Mouse (Mus musculus) hindbrain, embryonic 13.5 days (tissue): ENCODE data around the gene Gsg1. TPM values are rescaled to one million over a fixed set of nuclear protein-coding genes. Genes with fewer than 3 reads are reported as not detected.

Experiments used
- ATAC-seq: fragments of 200-750 bp; cut with Nextera tagmentation; 2 replicates; pipeline ENCODE4 v1.8.0; 2017; ENCODE audit warnings: moderate TSS enrichment; ENCODE audit not compliant: low FRiP score
- H3K27ac ChIP-seq: fragments of 300-500 bp; sonication (generic); 2 replicates; pipeline ENCODE4 v1.5.1; 2015; ENCODE audit warnings: inconsistent platforms, mild to moderate bottlenecking, moderate library complexity
- H3K27me3 ChIP-seq: fragments of 300-500 bp; sonication (generic); 2 replicates; pipeline ENCODE4 v1.6.1; 2015; ENCODE audit warnings: mild to moderate bottlenecking, inconsistent platforms
- H3K36me3 ChIP-seq: fragments of 300-500 bp; sonication (generic); 2 replicates; pipeline ENCODE4 v1.6.1; 2015; ENCODE audit warnings: mild to moderate bottlenecking, inconsistent platforms
- H3K4me1 ChIP-seq: fragments of 300-500 bp; sonication (generic); replicated peaks from 2 replicates; pipeline ENCODE4 v1.6.1; 2015; ENCODE audit warnings: inconsistent platforms
- H3K4me2 ChIP-seq: fragments of 300-500 bp; sonication (generic); 2 replicates; pipeline ENCODE4 v1.6.1; 2015; ENCODE audit warnings: inconsistent platforms, mild to moderate bottlenecking, moderate library complexity
- H3K4me3 ChIP-seq: fragments of 300-500 bp; sonication (generic); 2 replicates; pipeline ENCODE4 v1.5.1; 2015; ENCODE audit warnings: mild to moderate bottlenecking, inconsistent platforms
- H3K9ac ChIP-seq: fragments of 300-500 bp; sonication (generic); 2 replicates; pipeline ENCODE4 v1.6.1; 2015; ENCODE audit warnings: mild to moderate bottlenecking, inconsistent platforms
- H3K9me3 ChIP-seq: fragments of 300-500 bp; sonication (generic); 2 replicates; pipeline ENCODE4 v1.6.1; 2016; ENCODE audit warnings: inconsistent platforms
- WGBS: fragments of 180-500 bp; shearing (Covaris S2); methylation state at CpG from one replicate; pipeline ENCODE4 v1.1.7; 2015; 5-methylcytosine and 5-hydroxymethylcytosine counted together
- polyA plus RNA-seq: library from polyadenylated mRNA; unstranded; fragments of >200 nt; fragmentation: Nextera tagmentation; extraction: Ambion mirVana; gene quantifications from 2 replicates; pipeline ENCODE4 v1.2.1, GENCODE M21; 2015

The Gsg1 gene
- polyA plus RNA-seq, 1 experiment from 2014 or later: 0.32 TPM

DNA sequence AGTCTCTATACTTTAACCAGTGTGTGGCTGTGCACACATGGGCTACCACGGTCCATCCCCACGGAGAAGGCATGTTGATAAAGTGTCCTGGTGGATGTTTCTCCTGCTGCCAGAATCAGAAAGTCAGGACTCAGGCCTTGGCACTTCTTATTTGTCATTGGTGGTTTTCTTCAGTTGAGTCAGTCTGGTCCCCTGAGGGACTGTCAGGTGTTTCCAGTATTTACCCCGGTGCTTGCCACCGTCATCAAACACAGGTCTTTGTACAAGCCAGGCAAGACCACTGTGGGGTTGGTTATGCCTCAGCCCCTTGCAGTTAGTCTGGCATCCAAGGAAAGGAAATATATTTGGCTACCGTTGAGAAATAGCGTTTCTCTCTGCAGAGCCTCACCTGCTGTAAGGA is 23.6 kb downstream of the Gsg1 start:
- WGBS: 93% methylated on average over 6 of the region's 6 CpGs
- Histone ChIP-seq H3K4me2 (no peak overlapping the region), H3K27me3 (no peaks in the 10 kb centered on the region), H3K36me3 (peaks cover 81% of the 10 kb centered on the region), H3K27ac (no peak overlapping the region), H3K4me3 (no peak overlapping the region), H3K9ac (no peak overlapping the region), H3K4me1 (peaks cover 7% of the 10 kb centered on the region), H3K9me3 (no peaks in the 10 kb centered on the region)
- ATAC-seq: no peak

DNA sequence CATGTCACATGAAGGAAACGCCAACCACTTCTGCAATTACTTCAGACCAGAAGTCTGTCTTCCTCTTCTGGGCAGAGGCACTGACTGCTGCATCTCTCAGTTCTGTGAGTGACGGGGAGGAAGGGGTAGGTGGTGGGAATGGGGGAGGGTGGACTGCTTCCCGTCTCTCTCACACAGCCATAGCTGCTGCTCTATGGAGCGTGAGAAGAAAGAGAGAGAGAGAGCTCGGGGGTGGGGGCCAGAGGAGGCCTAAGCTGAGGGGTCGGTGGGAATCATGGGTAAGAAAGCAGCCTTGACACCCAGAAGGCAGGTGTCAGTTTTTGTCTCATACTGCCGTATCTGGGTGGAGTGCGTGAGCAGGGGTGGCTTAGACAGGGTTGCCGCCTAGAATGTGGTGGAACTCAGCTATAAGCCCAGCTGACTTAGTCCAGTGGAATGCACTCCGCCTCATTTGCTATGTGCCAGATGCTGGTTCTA is 25.6 kb downstream of the Gsg1 start:
- Histone ChIP-seq H3K4me1 (peaks cover 23% of the 10 kb centered on the region), H3K27ac (no peak overlapping the region), H3K9ac (no peak overlapping the region), H3K9me3 (no peaks in the 10 kb centered on the region), H3K36me3 (peaks cover 66% of the 10 kb centered on the region), H3K4me2 (no peak overlapping the region), H3K4me3 (no peak overlapping the region), H3K27me3 (no peaks in the 10 kb centered on the region)
- 36% methylated on average over 10 of the region's 10 CpGs for WGBS
- 0 out of 2 replicates have a peak, but pooled peaks have one; percentile 31 for ATAC-seq

DNA sequence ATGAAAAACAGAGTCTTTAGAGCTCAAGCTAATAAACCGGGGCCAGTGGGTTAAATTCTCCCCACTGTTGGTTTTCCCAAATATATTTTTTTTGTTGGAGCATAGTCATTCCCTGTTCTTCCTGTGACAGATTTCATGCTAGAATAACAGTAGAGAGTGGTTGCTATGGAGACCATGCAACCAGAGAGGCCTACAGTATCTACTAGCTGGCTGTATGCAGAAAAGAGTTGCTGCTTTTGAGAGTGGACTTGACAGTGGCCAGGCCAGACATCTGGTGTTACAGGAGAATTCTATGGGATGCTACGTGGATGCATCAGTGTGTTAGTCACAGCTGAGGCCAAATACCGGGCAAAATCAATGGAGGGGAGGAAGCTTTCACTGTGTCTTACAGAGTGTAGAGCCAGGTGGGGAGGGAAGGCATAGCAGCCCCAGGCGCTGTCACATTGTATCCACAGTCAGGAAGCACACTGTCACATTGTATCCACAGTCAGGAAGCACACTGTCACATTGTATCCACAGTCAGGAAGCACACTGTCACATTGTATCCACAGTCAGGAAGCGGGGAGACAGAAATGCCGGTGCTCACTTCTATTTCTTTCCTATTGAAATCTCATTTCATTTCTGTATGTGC is 30.2 kb downstream of the Gsg1 start:
- 59% methylated on average over 6 of the region's 6 CpGs for WGBS

DNA sequence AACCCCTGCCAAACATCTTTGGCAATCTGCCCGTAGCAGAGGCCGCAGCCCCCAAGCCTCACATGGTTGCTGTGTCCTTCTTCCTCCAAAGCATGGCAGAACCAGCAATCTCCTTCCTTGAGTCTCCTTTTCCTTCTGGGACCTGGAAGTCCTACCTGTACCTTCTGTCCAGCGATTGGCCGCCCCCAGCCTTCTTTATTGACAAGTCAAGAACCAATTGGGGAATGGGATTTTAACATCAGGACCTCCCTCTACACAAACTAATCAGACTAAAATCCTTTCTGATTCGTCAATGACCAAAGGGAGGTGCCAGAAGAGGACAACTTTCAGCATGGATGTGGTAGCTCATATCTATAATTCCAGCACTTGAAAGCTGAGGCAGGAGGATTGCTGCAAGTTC is 34.2 kb downstream of the Gsg1 start:
- Histone ChIP-seq H3K27me3 (no peaks in the 10 kb centered on the region), H3K4me3 (no peak overlapping the region), H3K9ac (no peak overlapping the region), H3K27ac (no peak overlapping the region), H3K36me3 (peaks cover 68% of the 10 kb centered on the region), H3K9me3 (no peaks in the 10 kb centered on the region), H3K4me2 (no peak overlapping the region), H3K4me1 (peaks cover 17% of the 10 kb centered on the region)
- WGBS: 87% methylated on average over 5 of the region's 5 CpGs
- ATAC-seq: no peak

More for the DNA sequence above, 30.2 kb downstream of the Gsg1 start:
- Histone ChIP-seq H3K9me3 (no peaks in the 10 kb centered on the region), H3K27me3 (no peaks in the 10 kb centered on the region), H3K36me3 (peaks cover 61% of the 10 kb centered on the region), H3K4me1 (peaks cover 27% of the 10 kb centered on the region), H3K4me3 (no peak overlapping the region), H3K9ac (no peak overlapping the region), H3K4me2 (no peak overlapping the region), H3K27ac (peak overlapping the region; percentile 61; the same call in 1 of the 2 replicates)
- peak; percentile 65 for ATAC-seq

DNA sequence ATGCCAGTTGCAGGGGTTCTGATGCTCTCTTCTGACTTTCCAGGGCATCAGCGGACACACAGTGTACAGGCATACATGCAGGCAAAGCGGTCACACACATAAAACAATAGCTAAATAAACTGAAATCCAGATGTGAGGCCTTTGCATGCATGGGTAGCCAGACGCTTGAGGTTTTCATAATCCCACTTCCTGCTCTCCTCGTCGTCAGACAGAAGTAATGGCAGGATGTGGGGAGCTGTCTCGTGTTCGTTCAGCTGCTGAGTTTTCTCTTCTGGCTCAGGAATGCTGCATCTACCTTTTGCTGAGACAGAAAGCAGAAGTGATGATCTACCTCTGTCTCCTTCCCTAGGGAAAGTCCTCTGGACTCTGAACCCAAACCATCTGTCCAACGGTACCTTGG is 35.8 kb downstream of the Gsg1 start:
- Histone ChIP-seq H3K27me3 (no peaks in the 10 kb centered on the region), H3K9me3 (no peaks in the 10 kb centered on the region), H3K36me3 (peaks cover 83% of the 10 kb centered on the region), H3K27ac (0 out of 2 replicates have a peak overlapping the region, but pooled peaks have one; percentile 2), H3K4me2 (no peak overlapping the region), H3K4me1 (peaks cover 2% of the 10 kb centered on the region; the same call in 1 of the 2 replicates), H3K9ac (no peak overlapping the region), H3K4me3 (no peak overlapping the region)
- 83% methylated on average over 8 of the region's 8 CpGs for WGBS
- no peak for ATAC-seq

DNA sequence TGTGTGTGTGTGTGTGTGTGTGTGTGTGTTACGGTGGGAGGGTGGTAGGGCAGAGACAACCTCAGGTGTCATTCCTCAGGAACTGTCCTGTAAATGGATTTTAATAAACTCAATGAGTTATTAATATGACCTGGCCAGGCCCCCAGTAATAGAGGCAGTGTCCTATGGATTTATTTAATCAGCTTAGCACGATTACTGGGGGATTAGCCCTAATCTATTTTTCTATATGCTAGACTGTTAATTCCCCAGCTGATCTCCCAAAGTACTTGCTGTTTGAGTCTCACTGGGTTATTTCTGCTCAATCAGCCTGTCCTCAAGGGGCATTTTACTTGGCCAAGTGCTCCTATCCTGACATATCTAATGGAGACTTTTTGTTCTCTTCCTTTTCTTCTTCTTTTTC is 41.5 kb downstream of the Gsg1 start:
- Histone ChIP-seq H3K9ac (no peak overlapping the region), H3K4me2 (no peak overlapping the region), H3K27ac (no peak overlapping the region), H3K9me3 (no peaks in the 10 kb centered on the region), H3K27me3 (no peaks in the 10 kb centered on the region), H3K36me3 (peaks cover 54% of the 10 kb centered on the region), H3K4me1 (no peaks in the 10 kb centered on the region), H3K4me3 (no peak overlapping the region)
- WGBS: 66% methylated on average over 2 of the region's 2 CpGs
- ATAC-seq: no peak

DNA sequence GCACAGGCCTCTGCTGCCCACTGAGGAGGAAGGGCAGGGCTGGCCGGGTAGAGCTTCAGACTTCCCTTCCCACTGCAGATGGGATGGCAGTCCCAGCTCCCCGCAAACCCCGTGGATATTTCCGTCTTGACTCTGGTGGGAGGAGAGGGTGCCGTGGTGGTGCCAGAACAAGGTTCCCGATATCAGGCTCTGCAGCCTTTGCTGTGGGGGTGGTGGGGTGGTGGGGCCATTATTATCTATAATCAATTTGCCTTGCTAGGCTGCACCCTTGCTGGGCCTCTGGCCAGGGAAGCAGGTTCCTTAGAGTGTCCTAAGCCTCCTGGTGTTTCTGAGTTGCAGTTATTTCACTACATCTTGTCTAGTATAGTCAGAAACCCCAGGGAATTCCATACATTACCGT is 43.0 kb downstream of the Gsg1 start:
- Histone ChIP-seq H3K9me3 (no peaks in the 10 kb centered on the region), H3K36me3 (peaks cover 40% of the 10 kb centered on the region), H3K27me3 (no peaks in the 10 kb centered on the region), H3K4me2 (no peak overlapping the region), H3K4me3 (no peak overlapping the region), H3K27ac (no peak overlapping the region), H3K4me1 (no peaks in the 10 kb centered on the region; the same call in 1 of the 2 replicates), H3K9ac (no peak overlapping the region)
- ATAC-seq: no peak
- WGBS: 59% methylated on average over 7 of the region's 7 CpGs

DNA sequence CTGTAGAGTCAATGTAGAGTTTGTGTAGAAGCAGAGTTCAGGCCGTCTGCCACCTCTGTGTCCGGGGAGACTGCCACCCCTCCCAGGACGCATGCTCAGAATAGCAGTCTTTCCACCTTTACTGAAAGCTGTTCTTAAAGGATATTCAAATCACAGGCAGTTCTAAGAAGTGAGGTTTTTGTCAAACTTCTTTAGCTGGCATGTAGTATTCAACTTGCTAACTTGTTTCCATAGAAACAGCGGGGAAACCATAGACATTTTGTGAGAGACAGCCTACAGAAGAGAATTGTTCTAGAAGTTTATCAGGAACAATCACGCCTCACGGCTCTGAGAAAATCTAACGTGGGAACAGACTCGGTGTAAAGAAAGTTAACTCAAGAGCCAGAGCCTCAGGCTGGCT is 47.2 kb downstream of the Gsg1 start:
- Histone ChIP-seq H3K9me3 (no peaks in the 10 kb centered on the region), H3K36me3 (peaks cover 12% of the 10 kb centered on the region), H3K4me1 (no peaks in the 10 kb centered on the region; the same call in none of the 2 replicates), H3K4me2 (no peak overlapping the region), H3K27me3 (no peaks in the 10 kb centered on the region), H3K27ac (peak overlapping the region; percentile 52), H3K4me3 (no peak overlapping the region), H3K9ac (no peak overlapping the region)
- no peak for ATAC-seq
- WGBS: 46% methylated on average over 8 of the region's 8 CpGs

DNA sequence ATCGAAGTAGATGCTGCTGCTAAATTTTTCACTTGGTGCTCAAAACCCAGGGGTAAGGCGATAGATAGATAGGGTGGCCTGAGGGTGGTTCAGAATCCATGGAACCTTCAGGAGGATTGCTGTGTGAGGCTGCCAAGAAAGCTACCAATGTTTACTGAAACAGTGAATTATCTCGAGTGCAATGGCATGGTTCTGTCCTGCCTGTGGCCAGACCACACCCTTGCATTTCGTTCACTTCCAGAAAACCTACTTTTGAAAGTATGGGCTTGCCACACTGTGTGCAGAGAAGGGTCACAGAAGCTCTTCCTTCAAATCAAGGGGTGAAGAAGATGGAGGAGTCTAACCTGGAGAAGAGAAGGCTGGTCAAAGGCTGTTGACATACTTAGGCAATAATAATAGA is 48.3 kb downstream of the Gsg1 start:
- Histone ChIP-seq H3K4me3 (no peak overlapping the region), H3K9ac (no peak overlapping the region), H3K27ac (no peak overlapping the region), H3K36me3 (peaks cover 9% of the 10 kb centered on the region), H3K27me3 (no peaks in the 10 kb centered on the region), H3K9me3 (no peaks in the 10 kb centered on the region), H3K4me1 (peaks cover 1% of the 10 kb centered on the region), H3K4me2 (no peak overlapping the region)
- no peak for ATAC-seq
- WGBS: 94% methylated on average over 4 of the region's 4 CpGs

DNA sequence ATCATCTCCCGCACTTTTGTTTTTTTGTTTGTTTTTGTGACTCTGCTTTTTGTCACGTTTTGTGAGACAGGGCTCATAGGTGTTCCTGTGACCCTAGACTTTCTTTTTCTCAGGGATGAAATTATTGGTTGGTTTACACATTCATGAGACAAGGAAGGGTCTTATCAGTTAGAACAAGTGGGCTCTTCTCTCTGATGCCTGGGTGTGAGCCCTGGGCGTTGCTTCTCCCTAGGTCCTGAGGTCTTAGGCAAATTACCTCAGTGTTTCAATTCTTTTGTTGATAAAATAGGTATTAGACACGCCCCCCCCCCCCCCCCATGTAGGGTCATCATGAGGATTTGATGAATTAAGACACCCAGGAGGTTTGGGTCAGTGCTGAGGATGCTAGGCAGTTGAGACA is 49.3 kb downstream of the Gsg1 start:
- no peak overlapping the region for H3K27ac ChIP-seq

DNA sequence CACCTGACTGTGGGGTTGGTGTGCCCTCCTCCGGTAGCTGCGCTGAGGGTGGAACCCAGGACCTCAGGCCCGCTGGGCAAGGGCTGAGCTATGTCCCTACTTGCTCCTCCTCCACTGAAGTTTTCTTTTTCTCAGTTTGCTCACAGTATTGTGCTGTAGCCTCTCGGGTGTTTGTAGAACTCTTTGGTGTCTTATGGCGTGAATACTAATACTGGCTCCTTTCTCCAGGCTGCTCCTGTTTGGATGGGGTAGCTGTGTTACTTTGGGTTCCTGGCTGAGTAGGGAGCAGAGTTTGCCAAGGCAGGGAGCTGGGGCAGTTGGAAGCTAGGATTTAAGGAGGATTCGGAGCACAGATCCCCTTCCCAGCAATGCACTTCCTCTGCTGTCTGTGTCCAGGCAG is 50.4 kb downstream of the Gsg1 start:
- Histone ChIP-seq H3K4me2 (no peak overlapping the region), H3K36me3 (0 out of 2 replicates have a peak, but pooled peaks cover 4% of the 10 kb centered on the region), H3K27ac (peak overlapping the region; percentile 42; the same call in 1 of the 2 replicates), H3K9ac (no peak overlapping the region), H3K27me3 (no peaks in the 10 kb centered on the region), H3K4me1 (peaks cover 22% of the 10 kb centered on the region), H3K4me3 (no peak overlapping the region), H3K9me3 (no peaks in the 10 kb centered on the region)
- WGBS: 67% methylated on average over 6 of the region's 6 CpGs
- ATAC-seq: peak; percentile 47; the same call in 1 of the 2 replicates

More for the DNA sequence above, 49.3 kb downstream of the Gsg1 start:
- H3K36me3 ChIP-seq: peaks cover 9% of the 10 kb centered on the region
- no peak overlapping the region for H3K4me2 ChIP-seq
- no peaks in the 10 kb centered on the region for H3K27me3 ChIP-seq
- ATAC-seq: no peak
- no peak overlapping the region for H3K9ac ChIP-seq
- no peaks in the 10 kb centered on the region for H3K9me3 ChIP-seq
- 73% methylated on average over 4 of the region's 4 CpGs for WGBS
- no peak overlapping the region for H3K4me3 ChIP-seq
- H3K4me1 ChIP-seq: peaks cover 11% of the 10 kb centered on the region

DNA sequence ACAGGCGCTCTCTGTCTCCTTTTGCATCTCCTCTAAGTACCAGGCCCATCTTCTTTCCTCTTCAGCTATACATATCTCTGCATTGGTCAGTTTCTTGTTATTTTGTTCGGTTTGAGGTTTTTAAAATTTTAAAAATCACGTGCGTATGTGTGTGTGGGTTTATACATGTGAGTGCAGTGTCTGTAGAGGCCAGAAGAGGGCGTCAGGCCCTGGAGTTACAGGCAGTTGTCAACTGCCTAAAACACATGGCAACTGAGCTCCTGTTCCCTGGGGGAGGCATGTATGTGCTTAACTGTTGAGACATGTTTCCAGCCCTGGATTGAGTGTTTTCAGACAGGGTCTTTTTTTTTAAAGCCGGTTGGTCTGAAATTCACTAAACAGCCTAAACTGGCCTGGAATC is 51.5 kb downstream of the Gsg1 start:
- Histone ChIP-seq H3K27me3 (no peaks in the 10 kb centered on the region), H3K27ac (no peak overlapping the region), H3K9me3 (no peaks in the 10 kb centered on the region), H3K9ac (no peak overlapping the region), H3K4me1 (peaks cover 26% of the 10 kb centered on the region), H3K36me3 (no peaks in the 10 kb centered on the region), H3K4me2 (no peak overlapping the region), H3K4me3 (no peak overlapping the region)
- 90% methylated on average over 6 of the region's 6 CpGs for WGBS
- ATAC-seq: no peak
